Mouse (Mus musculus): Measurements from ENCODE around the gene Cbx1.
"Not testable (repeated sequence)": the region's sequence is repeated elsewhere in the genome, so short reads cannot be mapped to it uniquely, and the experiment has no call there.

The Cbx1 gene

DNA sequence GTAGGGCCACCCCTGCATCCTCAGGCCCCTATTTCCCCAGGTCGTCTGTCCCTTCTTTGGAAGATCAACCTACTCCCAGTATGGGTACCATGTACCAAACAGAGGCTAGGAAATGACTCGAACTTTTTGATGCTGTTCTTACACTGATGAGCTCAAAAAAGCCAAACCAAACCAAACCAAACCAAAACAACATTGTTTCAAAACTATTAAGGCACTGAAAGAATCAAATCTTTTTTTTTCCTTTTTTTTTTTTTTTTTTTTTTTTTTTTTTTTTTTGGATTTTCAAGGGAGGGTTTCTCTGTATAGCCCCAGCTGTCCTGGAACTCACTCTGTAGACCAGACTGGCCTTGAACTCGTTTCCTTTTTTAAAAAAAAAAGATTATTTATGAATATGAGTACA is 54.7 kb downstream of the Cbx1 start:
- no peak for DNase-seq

DNA sequence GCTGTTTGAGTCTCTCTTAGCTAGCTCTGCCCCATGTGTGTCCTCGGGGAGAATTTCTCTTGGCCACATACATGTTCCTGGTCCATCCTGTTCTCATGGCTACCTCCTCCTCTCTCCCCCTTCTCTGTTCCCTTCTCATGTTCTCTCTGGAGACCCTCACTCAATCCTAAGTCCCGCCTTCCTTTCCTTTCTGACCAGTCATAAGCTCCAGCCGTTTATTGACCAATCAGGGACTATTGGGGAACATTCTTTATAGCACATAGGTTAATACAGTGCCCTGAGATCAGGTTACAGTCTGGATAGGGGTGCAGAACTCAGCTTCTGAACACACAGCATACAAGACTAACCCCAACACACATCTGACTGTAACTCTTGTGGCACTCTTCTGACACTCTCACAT is 58.3 kb downstream of the Cbx1 start:
- no peak for DNase-seq

- DNase-seq: no peak
These were observed 59.8 kb downstream of the Cbx1 start for GRCm38 (mm10) chr11:96848694-96849093.

DNA sequence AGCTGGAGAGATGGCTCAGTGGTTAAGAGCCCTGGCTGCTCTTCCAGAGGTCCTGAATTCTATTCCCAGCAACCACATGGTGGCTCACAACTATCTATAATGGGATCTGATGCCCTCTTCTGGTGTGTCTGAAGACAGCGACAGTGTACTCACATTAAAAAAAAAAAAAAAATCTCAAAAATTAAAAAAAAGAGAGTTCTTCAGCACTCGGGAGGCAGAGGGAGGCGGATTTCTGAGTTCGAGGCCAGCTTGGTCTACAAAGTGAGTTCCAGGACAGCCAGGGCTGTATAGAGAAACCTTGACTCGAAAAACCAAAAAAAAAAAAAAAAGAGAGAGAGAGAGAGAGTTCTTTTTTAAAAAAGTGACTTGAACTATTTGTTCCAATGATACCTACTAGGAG is 60.2 kb downstream of the Cbx1 start:
- DNase-seq: not testable (repeated sequence)

DNA sequence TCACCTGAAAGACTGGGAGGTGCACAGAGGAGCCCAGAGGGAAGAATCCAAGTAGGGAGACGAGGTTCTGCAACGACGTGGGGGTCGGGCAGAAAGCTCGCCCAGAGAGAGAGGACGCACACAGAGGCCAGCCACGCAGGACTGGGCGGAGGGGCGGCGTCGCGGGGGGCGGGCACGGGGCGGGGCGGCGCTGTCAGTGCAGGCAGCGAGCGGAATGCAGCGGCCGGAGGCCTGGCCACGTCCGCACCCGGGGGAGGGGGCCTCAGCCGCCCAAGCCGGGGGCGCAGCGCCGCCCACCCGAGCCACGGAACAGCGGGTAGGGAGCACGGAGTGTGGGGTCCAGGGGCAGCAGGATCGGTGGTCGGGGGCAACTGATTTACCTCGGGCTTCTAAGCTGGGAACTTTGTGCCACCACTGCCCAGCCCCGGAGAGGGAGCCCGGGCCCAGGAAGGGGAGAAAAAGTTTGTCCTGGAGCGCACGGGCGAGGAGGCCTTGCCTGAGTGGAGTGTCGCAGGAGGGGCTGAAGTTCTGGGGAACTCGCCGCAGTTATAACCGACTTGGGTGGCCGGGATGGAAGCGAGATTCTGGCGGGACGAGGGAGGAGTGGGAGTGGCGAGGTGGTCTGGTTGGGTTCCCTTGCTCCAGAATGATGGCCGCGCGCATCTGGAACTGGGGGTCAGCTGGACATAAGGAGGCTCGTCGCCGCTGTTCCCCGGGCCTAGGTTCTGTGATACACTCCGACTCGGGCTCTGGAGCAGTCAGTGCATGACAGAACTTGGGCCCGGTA is 60.9 kb downstream of the Cbx1 start, which contains the start of gene Copz2:
Gene Copz2, plus strand, starts transcription at position 190 of the 787 bp plus-strand sequence.
- no peak for DNase-seq

GRCm38 (mm10) chr11:96857446-96857845 is 68.5 kb downstream of the Cbx1 start:
- DNase-seq: no peak
